Mouse (Mus musculus): Measurements from ENCODE around the gene Cfap43.
"Not testable (repeated sequence)": the region's sequence is repeated elsewhere in the genome, so short reads cannot be mapped to it uniquely, and the experiment has no call there.

The Cfap43 gene

DNA sequence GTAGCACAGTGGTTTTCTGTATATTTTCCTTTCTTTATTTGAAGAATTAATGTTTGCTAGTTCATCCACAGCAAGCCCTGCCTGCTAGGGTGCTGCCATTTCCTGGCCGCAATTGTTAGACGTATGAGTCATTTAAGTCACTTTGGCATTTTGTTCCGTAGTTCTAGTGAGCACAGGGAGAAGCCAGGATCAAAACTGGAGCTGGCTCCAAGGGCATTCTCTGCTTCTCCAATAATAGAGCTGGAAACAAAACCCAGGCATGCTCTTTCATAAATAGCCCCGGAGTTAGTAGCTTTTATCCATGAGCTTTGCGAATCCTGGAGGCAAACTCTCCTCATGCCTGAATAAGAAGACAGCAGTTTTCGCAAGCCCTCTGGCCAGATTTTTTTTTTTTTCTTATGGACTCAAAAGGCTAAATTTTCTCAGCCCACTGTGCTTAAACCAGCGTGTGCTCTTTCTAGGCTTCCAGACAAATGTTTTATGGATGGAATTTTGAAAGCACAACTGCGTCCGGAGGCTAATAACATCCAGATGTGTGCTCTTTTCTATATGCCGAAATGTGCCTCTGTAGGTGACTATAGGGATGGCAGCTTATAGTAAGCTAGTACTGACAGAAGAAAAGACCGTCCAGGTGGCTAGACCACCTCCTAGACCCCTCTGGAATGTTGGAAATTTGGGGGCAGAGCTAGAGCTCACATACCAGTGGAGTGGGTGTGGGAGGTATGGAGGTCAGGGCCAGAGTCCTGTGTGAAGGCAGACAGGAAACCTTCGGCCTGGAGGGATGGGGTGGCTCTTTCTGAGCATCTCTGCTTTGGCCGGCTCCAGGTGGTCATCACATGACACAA lies 64.9 kb downstream of the Cfap43 start:
- peak; percentile 90 for DNase-seq (ENCODE audit: low read depth, low spot score)

- DNase-seq (ENCODE audit: low read depth, low spot score) = no peak
Observed at GRCm38 (mm10) chr19:47853053-47853452, 66.0 kb downstream of the Cfap43 start.

- DNase-seq (ENCODE audit: low read depth, low spot score) = not testable (repeated sequence)
Observed at GRCm38 (mm10) chr19:47852131-47852530, 67.0 kb downstream of the Cfap43 start.

DNA sequence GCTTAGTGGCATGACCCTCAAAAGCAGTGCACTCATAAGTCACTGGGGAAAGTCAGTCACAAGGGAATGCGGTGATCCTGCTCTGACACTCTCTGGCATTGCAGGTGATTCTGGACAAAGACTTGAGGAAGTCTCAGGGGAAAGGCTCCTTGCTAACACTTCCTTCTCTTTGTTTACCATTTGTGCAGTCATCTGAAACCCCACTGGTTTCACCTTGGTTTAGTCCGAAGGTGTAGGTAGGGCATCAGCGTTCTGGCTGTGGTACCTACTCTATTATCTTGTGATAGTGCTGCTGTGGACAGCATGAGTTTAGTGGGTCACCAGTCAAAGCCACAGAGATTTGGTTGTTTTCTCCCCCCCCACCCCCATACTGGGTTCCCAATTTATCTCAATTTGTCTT lies 69.4 kb downstream of the Cfap43 start:
- DNase-seq (ENCODE audit: low read depth, low spot score) = no peak

GRCm38 (mm10) chr19:47841234-47841633 lies 77.9 kb downstream of the Cfap43 start:
- not testable (repeated sequence) for DNase-seq (ENCODE audit: low read depth, low spot score)

DNA sequence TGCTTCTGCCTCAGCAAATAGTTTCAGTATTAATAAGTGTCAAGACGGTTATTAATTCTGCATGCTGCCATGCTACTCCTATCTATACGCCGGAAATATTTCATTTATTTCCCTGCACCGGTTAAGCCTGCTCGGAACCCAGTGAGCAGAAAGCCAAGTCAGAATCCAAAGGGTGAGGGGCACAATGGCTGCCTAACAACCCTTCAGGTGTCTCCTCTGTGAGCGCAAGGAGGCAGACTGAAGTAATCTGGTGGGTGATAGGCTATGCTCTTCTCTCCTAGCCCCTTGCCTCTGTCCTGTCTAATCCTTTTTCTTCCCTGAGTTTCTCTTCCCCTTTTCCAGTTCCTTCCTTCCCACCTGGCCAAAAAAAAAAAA lies 81.6 kb downstream of the Cfap43 start:
- DNase-seq (ENCODE audit: low read depth, low spot score) = no peak

DNA sequence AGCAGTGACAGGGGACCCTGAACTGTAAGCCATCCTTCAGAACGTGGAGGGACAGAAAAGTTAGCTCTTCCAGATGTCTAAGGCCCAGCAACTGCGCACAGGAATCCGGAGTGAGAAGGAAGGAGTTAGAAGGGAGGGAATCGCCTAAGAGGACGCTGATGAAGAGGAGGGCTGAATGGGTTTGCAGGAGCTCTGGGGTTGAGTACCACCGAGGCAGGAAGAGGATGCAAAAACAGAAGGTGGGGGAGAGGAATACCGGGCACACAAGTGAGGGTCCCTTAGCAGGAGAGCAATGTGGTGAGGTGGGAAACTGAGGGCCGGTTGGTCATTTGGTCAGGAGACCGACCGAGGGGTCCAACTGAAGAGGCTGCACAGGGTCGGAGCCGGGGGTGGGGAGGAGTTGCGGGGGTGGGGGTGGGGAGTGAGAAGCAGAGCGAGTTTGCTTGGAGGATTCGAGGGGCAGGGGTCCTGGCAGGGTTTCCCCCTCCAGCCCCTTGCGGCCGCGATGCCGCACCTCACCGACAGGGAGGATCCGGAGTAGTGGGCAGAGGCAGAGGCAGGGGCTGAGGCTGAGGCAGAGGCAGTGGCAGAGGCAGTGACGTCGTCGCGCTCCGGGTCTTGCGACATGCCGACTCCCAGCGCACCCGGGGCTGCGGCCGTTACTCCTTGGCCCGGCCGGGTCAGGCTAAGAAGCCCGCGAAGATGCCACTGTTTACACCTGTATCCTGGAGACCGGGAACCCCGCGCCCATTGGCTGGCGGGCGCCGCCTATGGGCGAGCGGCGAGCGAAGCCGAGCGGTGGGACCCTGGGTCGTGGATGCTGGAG lies 82.2 kb downstream of the Cfap43 start:
- peak; percentile 78 for DNase-seq (ENCODE audit: low read depth, low spot score)

- no peak for DNase-seq (ENCODE audit: low read depth, low spot score)
Observed at GRCm38 (mm10) chr19:47835776-47836175, 83.3 kb downstream of the Cfap43 start.

GRCm38 (mm10) chr19:47834614-47835013 lies 84.5 kb downstream of the Cfap43 start:
- no peak for DNase-seq (ENCODE audit: low read depth, low spot score)

- no peak for DNase-seq (ENCODE audit: low read depth, low spot score)
Observed at GRCm38 (mm10) chr19:47832316-47832715, 86.8 kb downstream of the Cfap43 start.

DNA sequence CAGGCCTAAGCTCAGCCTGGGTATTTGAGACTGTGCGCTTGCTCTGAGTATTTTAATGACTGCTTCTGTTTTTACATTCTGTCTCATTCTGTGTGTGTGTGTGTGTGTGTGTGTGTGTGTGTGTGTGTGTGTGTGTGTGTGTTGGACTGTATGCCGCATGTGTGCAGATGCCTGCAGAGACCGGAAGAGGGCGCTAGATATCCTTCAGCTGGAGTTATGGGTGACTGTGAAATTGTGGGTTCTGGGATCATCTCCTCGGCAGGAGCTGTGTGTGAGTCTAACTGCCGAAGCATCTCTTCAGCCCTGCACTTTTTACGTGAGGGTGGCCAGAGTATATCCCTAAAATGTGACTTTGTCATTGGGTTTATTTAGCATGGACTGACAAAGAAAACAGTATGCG lies 88.0 kb downstream of the Cfap43 start:
- no peak for DNase-seq (ENCODE audit: low read depth, low spot score)

DNA sequence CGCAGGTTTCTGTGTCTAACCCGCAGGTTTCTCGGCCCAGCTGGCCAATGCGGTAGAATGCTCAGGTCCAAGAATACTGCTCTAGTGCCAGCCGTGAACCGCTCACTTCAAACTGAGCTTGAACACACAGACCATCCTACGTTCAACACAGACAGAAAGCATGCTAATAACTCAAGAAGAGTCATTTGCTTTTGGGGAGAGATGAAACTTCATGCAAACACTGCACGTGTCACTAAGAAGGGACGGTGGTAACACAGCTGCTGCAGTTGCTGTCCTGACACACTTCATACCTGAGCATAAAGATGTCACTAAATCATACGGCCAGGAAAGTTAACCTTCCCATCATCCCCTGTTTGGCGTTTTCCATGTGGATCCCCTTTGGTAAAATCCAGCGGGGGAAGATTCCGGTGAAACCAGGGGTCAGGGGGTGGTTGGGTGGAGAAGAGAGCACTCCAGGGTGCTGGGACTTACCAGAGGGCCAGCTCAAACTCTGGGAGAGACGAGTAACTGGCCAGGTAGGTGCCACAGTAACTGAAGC lies 89.1 kb downstream of the Cfap43 start:
- no peak for DNase-seq (ENCODE audit: low read depth, low spot score)

- DNase-seq (ENCODE audit: low read depth, low spot score) = no peak
Observed at GRCm38 (mm10) chr19:47824026-47824425, 95.1 kb downstream of the Cfap43 start.

DNA sequence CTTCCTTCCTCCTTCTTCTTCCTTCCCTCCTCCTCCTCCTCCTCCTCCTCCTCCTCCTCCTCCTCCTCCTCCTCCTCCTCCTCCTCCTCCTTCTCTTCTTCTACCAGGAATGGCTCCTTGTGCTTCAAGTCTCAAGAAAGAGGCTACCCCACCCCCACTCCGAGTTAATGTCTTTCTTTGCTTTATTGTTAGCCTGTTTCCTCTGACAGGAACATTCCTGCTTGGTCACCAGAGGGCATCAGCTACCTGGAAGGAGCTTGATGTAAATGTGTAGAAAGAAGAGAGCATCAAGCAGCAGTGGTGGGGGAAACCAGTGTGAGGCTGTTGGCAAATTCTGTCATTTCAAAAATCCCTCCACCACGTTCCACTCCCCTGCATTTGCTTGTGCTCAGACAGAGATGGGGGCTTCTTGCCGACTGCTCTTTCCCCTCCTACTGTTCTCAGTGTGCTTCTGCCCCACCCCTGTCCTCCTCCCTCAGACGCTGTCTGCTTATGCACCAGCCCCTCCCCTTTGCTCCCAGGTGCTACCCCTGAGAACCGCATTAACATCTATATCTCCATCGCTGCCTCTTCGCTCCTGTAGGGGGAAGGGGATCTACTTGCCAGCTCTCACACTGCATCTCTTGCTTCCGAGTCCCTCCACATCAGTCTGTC lies 96.8 kb downstream of the Cfap43 start:
- DNase-seq (ENCODE audit: low read depth, low spot score) = no peak

DNA sequence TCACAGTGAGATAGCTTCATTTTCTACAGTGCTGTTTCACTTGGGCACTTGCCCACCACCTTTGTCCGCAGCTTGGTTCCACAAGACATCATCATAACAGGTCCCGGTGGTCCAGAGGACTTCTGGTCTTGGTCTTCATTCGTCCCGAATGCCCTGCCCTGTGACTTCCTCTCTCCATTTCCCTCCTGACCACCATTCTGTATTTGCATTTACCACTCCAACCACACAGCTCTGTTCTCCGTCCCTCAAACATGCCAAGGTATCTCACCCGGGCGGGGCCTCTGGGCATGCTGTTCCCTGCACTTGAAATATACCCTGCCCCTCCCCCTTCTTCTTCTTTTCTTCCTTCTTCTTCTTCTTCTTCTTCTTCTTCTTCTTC lies 97.6 kb downstream of the Cfap43 start:
- DNase-seq (ENCODE audit: low read depth, low spot score) = no peak

GRCm38 (mm10) chr19:47820832-47821493 lies 98.1 kb downstream of the Cfap43 start:
- DNase-seq (ENCODE audit: low read depth, low spot score) = peak; percentile 80

GRCm38 (mm10) chr19:47817692-47818091 lies 101.4 kb downstream of the Cfap43 start:
- DNase-seq (ENCODE audit: low read depth, low spot score) = no peak

GRCm38 (mm10) chr19:47814721-47815120 lies 104.4 kb downstream of the Cfap43 start:
- no peak for DNase-seq (ENCODE audit: low read depth, low spot score)

GRCm38 (mm10) chr19:47812091-47812490 lies 107.0 kb downstream of the Cfap43 start:
- DNase-seq (ENCODE audit: low read depth, low spot score) = no peak

DNA sequence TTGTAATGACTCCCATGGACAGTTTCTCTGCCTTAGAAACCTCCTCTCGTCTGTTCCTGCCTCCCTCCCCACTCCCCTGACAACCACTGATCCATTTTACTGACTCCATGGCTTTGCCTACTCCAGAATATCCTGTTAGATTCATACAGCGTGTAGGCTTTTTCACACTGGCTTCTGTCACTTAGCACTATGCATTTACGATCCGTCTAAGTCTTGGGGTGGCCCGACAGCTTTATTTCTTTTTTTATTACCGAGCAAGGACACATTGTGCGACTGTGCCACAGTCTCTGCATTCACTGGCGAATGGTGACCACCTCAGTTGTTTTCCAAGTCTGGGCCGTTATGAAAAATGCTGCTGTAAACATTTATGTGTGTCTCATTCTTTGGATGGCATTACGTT lies 120.5 kb downstream of the Cfap43 start:
- DNase-seq (ENCODE audit: low read depth, low spot score) = peak; percentile 59

DNA sequence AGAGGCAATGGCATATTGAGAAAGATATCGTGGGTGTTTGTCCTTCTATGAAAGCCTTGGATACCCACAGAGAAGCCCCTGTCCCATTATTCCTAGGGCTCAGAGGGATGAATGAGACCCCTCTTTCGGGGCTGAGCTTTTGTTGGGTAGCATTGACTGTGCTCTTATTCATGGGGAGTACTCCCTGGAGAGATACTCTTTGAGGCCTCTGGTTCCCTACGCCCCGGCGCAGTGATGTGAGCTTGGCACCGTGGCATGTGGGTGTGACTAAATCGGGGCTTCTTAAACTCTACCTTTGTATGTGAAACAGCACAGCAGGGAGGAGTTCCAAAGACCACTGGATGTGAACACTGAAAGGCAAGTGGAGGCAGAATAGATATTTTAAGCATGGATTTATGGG lies 122.4 kb downstream of the Cfap43 start:
- no peak for DNase-seq (ENCODE audit: low read depth, low spot score)
